Mouse (Mus musculus): ENCODE measurements around the gene Cdon.

DNA sequence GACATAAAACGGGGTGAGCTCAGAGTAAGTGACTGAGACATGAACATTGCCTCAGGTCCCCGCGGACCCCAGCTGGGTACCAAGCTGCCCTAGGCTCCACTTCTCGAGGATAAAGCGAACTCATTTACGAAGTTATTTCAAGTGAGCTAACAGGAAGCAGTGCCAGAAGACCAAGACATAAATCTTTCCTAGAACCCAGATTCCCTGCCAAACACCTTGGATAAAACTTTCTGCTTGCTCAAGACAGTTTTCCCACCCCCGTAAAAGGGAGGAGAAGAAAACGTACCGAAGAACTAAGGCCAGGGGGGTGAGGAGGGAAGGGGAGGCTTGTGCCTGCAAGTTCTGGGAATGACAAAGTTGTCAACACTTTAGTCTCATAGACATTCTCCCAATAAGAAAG, 112.3 kb downstream of the Cdon start:
- TF ChIP-seq CTCF (IDR thresholded peaks at IDR 0.05; ENCODE audit: control insufficient read depth, insufficient read depth, insufficient read length) (no peak), MYOD1 (IDR thresholded peaks at IDR 0.05; ENCODE audit: control insufficient read depth, insufficient read length, low read depth) (no peak)

All from C2C12 (cell line).